Mouse (Mus musculus) 416B (cell line): ENCODE data around the gene Napsa.

Experiments
- DNase-seq: peaks from one replicate; pipeline ENCODE4 v3.0.0; 2011; ENCODE audit warnings: low read depth

Napsa gene

DNA sequence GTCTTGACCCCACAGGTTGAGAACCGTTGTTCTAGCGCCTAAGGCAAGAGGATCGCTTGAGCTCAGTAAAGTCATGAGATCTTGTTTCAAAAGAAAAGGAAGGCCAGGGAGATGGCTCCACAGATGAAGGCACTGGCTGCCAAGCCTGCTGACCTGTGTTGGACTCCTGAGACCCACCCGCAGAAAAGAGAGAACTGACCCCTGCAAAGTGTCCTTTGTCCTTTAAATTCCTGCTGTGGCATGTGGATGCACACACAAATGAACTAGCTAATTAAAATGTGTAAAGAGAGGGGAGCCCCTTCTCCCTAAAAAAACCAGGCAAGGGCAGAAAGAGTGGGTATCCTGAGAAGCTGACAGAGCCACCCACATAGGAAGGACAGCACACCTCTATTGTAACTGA lies 369 bp upstream of the Napsa start:
- DNase-seq: no peak

DNA sequence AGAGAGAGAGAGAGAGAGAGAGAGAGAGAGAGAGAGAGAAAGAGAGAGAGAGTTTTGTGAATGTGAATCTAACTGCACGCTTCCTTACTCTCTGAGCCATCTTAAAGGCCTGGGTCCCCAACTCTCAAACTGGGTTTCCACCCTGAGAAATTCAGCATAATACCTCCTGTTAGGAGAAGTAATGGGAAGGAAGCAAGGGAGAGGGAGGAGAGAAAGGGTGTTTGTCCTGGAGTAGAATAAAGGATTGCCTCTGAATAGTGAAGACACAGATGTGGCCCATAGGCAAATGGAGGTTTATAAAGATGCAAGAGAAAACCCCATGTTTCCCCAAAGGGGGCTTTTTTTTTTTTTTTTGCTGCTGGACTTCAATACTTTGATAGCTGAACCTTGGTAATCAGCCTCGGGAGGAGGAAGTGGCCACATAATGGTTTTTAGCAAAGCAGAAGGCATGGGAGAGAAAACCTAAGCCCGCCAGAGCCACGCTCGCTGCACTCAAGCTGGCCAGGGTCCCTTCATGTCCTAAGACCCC lies 840 bp downstream of the Napsa start:
- DNase-seq: peak; percentile 51

GRCm38 (mm10) chr7:44576333-44576844 lies 4.2 kb downstream of the Napsa start:
- no peak for DNase-seq

GRCm38 (mm10) chr7:44581637-44582036 lies 9.5 kb downstream of the Napsa start:
- DNase-seq: no peak

- DNase-seq: no peak
Measured at GRCm38 (mm10) chr7:44582709-44583108, 10.5 kb downstream of the Napsa start.

GRCm38 (mm10) chr7:44583146-44583545 lies 11.0 kb downstream of the Napsa start:
- DNase-seq: no peak

DNA sequence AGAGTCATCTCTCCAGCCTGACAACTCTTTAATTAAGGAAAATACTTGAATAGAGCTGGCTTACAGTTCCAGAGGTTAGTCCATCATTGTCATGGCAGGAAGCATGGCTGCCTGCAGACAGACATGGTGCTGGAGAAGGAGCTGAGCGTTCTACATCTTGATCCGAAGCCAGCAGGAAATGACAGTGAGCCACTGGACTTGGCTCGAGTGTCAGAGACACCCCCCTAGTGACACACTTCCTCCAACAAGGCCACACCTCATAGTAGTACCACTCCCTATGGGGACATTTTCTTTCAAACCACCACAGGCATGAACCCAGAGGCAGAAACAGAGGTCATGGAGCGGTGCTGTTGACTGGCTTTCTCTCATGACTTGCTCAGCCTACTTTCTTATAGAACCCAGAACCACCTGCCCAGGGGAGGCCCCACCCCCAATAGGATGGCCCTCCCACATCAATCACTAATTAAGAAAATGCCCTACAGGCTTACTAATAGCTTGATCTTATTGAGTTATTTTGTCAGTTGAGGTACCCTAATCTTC lies 12.2 kb downstream of the Napsa start:
- peak; percentile 61 for DNase-seq

DNA sequence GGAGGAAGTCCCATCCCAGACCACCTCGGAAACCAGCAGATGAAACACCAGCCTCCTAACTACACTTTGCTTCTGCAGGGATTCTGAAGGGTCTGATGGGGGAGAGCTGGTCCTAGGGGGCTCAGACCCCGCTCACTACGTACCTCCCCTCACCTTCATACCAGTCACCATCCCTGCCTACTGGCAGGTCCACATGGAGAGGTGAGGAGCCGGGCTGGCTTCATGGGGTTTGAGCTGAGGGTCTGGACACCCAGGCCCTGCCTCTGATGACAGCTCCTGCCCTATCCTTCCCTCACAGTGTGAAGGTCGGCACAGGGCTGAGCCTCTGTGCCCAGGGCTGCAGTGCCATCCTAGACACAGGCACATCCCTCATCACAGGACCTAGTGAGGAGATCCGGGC lies 12.7 kb downstream of the Napsa start:
- DNase-seq: no peak

GRCm38 (mm10) chr7:44585606-44586005 lies 13.4 kb downstream of the Napsa start:
- no peak for DNase-seq

- DNase-seq: no peak
Measured at GRCm38 (mm10) chr7:44586518-44586917, 14.3 kb downstream of the Napsa start.

GRCm38 (mm10) chr7:44586930-44587329 lies 14.8 kb downstream of the Napsa start:
- DNase-seq: no peak

GRCm38 (mm10) chr7:44587676-44588075 lies 15.5 kb downstream of the Napsa start:
- DNase-seq: no peak

- no peak for DNase-seq
Measured at GRCm38 (mm10) chr7:44588338-44588737, 16.2 kb downstream of the Napsa start.

GRCm38 (mm10) chr7:44589149-44589548 lies 17.0 kb downstream of the Napsa start:
- DNase-seq: peak; percentile 66

GRCm38 (mm10) chr7:44589946-44590345 lies 17.8 kb downstream of the Napsa start:
- no peak for DNase-seq

DNA sequence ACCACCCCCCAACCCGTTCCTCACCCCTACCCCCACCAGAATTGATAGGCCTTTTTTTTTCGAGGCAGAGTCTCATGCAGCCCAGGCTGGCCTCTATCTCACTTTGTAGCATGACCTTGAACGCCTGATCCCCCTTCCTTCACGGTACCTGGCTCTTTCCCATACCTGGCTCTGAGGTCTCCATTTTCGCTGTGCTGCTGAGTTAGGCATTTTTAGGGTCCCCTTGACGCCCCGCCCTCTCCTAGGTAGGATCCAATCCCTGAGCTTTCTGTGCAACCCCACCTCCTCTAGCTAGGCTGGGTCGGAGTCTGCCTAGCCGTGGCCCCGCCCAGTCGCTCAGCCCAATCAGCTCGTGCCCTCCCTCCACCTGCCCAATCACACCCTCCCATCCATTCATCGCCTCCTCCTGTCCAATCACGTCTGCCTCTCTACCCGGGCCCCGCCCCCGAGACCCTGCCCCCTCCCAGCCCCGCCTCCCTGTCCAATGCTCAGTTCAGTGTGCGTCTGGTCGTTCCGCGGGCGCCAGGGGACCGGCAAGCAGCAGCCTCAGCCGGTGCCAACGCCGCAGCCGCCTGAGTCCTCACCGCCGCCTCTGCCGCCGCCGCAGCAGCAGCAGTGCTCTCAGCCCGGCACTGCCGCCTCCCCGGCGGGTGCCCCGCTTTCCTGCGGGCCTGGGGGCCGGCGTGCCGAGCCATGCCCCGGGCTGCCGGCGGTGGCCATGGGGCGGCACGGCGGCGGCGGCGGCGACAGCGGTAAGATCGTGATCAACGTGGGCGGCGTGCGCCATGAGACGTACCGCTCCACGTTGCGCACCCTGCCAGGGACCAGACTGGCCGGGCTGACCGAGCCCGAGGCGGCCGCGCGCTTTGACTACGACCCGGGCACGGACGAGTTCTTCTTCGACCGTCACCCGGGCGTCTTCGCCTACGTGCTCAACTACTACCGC lies 18.5 kb downstream of the Napsa start, which contains the start of gene Kcnc3:
Gene Kcnc3 (plus strand): TSS at position 263 of the 946 bp plus-strand sequence.
- no peak for DNase-seq

DNA sequence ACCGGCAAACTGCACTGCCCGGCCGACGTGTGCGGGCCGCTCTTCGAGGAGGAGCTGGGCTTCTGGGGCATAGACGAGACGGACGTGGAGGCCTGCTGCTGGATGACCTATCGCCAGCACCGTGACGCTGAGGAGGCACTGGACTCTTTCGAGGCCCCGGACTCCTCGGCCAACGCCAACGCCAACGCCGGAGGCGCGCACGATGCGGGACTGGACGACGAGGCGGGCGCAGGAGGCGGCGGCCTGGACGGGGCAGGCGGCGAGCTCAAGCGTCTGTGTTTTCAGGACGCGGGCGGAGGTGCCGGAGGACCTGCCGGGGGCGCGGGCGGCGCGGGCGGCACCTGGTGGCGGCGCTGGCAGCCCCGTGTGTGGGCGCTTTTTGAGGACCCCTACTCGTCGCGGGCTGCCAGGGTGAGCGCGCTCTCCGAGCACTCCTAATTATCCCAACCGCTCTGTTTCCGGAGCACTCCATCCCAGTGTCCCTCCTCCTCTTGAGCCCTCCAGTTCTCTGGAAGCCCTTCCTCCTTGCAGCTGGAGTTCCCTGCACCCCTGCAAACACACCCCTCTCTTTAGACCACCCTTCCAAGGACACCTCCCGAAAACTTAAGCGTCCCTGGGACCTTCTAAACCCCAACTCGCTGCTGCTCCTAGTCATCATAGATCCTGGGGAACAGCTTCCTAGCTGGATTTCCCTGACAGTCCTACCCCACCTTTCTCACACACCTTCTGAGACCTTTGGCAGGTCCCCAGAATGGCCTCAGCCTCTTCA lies 19.4 kb downstream of the Napsa start:
- no peak for DNase-seq

- no peak for DNase-seq
Measured at GRCm38 (mm10) chr7:44593051-44593450, 20.9 kb downstream of the Napsa start.

DNA sequence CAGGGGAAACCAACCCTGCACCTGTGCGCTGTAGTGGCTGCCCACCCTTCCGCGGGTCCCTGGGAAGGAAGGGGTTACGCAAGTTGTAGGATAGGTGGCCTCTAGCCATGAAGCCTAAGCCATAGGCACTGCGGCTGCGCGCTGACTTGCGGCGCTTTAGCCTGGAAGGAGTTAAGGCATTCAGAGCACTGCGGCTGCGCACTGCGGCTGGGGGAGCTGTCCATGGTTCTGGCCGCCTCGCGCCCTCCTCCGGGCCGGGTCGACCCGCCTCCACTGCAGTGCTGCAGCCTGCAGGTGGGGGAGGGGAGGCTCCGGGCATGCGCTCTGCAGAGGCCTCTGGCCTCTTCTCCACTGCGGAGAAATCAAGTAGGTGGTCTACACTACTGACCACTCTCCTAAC lies 21.6 kb downstream of the Napsa start:
- no peak for DNase-seq

- DNase-seq: no peak
Measured at GRCm38 (mm10) chr7:44594291-44594690, 22.1 kb downstream of the Napsa start.

GRCm38 (mm10) chr7:44595131-44595561 lies 23.0 kb downstream of the Napsa start:
- DNase-seq: no peak

DNA sequence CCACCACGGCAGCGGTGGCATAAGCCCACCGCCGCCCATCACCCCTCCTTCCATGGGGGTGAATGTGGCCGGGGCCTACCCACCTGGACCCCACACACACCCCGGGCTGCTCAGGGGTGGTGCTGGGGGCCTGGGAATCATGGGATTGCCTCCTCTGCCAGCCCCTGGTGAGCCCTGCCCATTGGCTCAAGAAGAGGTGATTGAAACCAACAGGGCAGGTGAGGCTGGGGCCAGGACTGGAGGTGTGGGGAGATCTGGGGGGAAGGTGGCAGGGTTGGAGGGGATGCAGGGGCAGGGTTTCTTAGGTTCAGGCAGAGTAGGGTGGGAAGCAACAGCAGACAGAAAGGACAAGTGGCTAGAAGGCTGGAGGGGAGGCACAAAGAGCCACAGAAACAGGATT lies 23.9 kb downstream of the Napsa start:
- no peak for DNase-seq
